Mouse (Mus musculus) B cell, adult 67 days (primary cell): ENCODE results near the gene Serpina1f. TPM values are rescaled to one million over a fixed set of nuclear protein-coding genes. Genes with fewer than 3 reads are reported as not detected.

Experiments used
- total RNA-seq, 2 experiments: library from RNA; stranded (reverse); gene quantifications; 4 replicates each; pipeline ENCODE4 v1.2.4; 2023

Gene Serpina1f
- total RNA-seq: not detected

DNA sequence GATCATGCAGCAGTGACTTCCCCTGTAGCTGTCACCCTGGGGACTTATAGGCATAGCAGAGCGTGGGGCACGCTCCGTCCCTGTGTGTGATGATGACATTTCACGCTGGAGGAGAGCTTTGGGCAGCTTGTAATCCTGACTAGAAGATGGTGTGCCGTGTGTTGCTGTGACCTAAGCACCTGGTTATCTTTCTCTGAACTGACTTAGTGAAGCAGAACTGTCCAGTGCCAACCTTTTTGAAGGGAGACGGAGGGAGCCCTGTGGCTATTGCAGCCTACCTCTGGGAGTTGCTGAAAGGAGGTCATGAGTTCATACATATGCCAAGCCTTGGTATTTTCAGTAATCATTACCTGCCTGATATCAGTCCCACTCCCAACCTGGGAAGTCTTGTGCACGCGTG lies at the start of gene Serpina1f:
Gene Serpina1f (minus strand): TSS at position 101 of the 400 bp plus-strand sequence.

DNA sequence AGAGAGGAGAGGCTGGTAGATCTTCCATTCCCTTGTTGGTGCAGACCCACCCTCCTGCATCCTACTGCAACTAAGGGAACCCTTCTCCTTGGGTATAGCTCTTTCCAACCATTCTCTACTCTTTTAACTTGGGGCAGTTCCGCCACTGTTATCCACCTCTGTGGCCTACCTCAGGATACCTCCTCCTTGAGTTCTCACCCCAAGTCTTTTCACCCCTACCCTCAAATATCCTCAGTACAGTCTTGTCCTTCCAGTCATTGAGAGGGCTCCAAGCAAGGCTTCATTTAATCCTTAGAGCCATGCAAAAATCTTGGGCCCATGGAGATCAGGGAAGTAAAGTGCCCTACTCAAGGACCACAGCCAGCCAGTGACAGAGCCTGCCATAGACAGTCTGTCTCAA lies 19.3 kb downstream of the Serpina1f start, which contains the start of gene Serpina16:
Gene Serpina16 (minus strand): TSS at position 101 of the 400 bp plus-strand sequence.

DNA sequence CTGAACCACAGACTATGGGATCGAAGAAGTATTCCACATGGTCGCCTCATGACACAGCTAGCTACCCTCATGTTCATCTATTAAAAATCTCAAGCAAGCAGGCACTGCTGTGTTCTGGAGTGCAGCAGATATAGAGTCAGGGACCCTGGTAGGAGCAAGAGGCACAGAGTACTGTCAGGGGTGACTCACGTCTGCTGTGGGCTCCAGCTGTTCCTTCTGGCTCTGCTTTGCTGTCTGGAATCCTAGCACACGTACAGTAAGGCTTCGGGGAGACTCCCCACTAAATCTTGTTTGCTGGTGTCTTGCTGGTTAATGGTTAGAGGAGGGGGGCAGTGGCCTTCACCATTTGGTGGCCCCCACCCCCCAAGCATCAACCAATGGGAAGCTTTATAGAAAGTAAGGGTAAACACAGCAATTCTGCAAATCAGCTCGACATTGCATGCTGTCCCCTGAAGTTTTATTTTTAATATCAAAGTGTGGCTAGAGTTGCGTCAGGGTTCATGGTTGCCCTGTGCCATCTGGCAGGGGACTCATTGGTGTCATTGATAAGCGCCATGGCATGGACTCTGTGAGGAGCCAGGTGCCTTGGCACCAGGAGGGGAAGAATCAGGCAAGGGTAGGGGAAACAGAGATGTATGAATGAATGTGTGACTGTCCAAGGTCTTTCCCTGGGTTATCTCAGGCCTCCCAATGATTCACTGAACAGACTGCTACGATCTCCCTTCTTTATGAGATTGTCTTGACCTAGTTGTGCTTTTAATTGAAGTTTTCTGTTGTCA lies 38.3 kb downstream of the Serpina1f start, which contains the start of gene Serpina6:
Gene Serpina6 (minus strand): TSS at position 365 of the 779 bp plus-strand sequence.

Other genes with a start within 250 kb of the Serpina1f start
- gene Ifi27l2b, start 238.3 kb downstream of the Serpina1f start, total RNA-seq: not detected
- gene Ppp4r4, start 163.2 kb downstream of the Serpina1f start, total RNA-seq: under 1 TPM in 1 of 2 experiments, not detected in 1; 0.26 TPM
- not detected for gene Serpina10, start 64.1 kb downstream of the Serpina1f start, total RNA-seq
- not detected for gene Serpina6, start 38.3 kb downstream of the Serpina1f start, total RNA-seq
- gene Serpina16, start 19.4 kb downstream of the Serpina1f start, total RNA-seq: not detected
- gene Serpina1d, start 78.1 kb upstream of the Serpina1f start, total RNA-seq: not detected
- gene Serpina1b, start 134.8 kb upstream of the Serpina1f start, total RNA-seq: not detected
- not detected for gene Serpina1a, start 168.0 kb upstream of the Serpina1f start, total RNA-seq
- gene Serpina1c, start 209.4 kb upstream of the Serpina1f start, total RNA-seq: not detected